Mouse (Mus musculus) neural tube, embryonic 14.5 days (tissue): Measurements from ENCODE around the gene Hgd. TPM values are rescaled to one million over a fixed set of nuclear protein-coding genes. Genes with fewer than 3 reads are reported as not detected.
"Not testable (repeated sequence)": the region's sequence is repeated elsewhere in the genome, so short reads cannot be mapped to it uniquely, and the experiment has no call there.

Experiments used
- ATAC-seq: fragments of 200-750 bp; cut with Nextera tagmentation; 2 replicates; pipeline ENCODE4 v1.8.0; 2017; ENCODE audit warnings: low read depth, mild to moderate bottlenecking, moderate TSS enrichment, moderate library complexity
- H3K27ac ChIP-seq: fragments of 300-500 bp; sonication (generic); 2 replicates; pipeline ENCODE4 v1.5.1; 2014; ENCODE audit warnings: low read depth, mild to moderate bottlenecking, control low read depth, low read length, moderate library complexity, mixed read lengths
- H3K27me3 ChIP-seq: fragments of 300-500 bp; sonication (generic); 2 replicates; pipeline ENCODE4 v1.6.1; 2014; ENCODE audit warnings: low read length; ENCODE audit not compliant: control insufficient read depth, insufficient read depth
- H3K36me3 ChIP-seq: fragments of 300-500 bp; sonication (generic); 2 replicates; pipeline ENCODE4 v1.6.1; 2014; ENCODE audit warnings: low read length, mixed read lengths; ENCODE audit not compliant: control insufficient read depth, insufficient read depth
- H3K4me1 ChIP-seq: fragments of 300-500 bp; sonication (generic); 2 replicates; pipeline ENCODE4 v1.6.1; 2014; ENCODE audit warnings: low read length; ENCODE audit not compliant: control insufficient read depth, insufficient read depth
- H3K4me2 ChIP-seq: fragments of 300-500 bp; sonication (generic); 2 replicates; pipeline ENCODE4 v1.6.1; 2014; ENCODE audit warnings: mild to moderate bottlenecking, low read depth, low read length, control low read depth
- H3K4me3 ChIP-seq: fragments of 300-500 bp; sonication (generic); 2 replicates; pipeline ENCODE4 v1.5.1; 2014; ENCODE audit warnings: low read depth, low read length, control low read depth, mixed read lengths
- H3K9ac ChIP-seq: fragments of 300-500 bp; sonication (generic); replicated peaks from 2 replicates; pipeline ENCODE4 v1.6.1; 2014; ENCODE audit warnings: low read depth, mild to moderate bottlenecking, control low read depth, low read length, mixed read lengths
- H3K9me3 ChIP-seq: fragments of 300-500 bp; sonication (generic); 2 replicates; pipeline ENCODE4 v1.6.1; 2016; ENCODE audit warnings: low read length; ENCODE audit not compliant: control insufficient read depth
- WGBS: fragments of 180-500 bp; shearing (Covaris S2); extraction: QIAGEN DNeasy Blood & Tissue Kit; methylation state at CpG from one replicate; pipeline ENCODE4 v1.1.7; 2014; 5-methylcytosine and 5-hydroxymethylcytosine counted together
- polyA plus RNA-seq: library from polyadenylated mRNA; unstranded; fragments of >200 nt; fragmentation: Nextera tagmentation; extraction: Ambion mirVana; gene quantifications from 2 replicates; pipeline ENCODE4 v1.2.1, GENCODE M21; 2014

The Hgd gene
- polyA plus RNA-seq, 1 experiment from 2014 or later, result not detected

- no peaks in the 10 kb centered on the region for H3K4me1 ChIP-seq
- peak overlapping the region; percentile 40; the same call in 1 of the 2 replicates for H3K27ac ChIP-seq
- H3K4me3 ChIP-seq, result no peak overlapping the region
- no peak overlapping the region for H3K9ac ChIP-seq
- no peaks in the 10 kb centered on the region for H3K27me3 ChIP-seq
- peak; percentile 63 for ATAC-seq
- H3K4me2 ChIP-seq, result no peak overlapping the region
- H3K9me3 ChIP-seq, result no peaks in the 10 kb centered on the region
- H3K36me3 ChIP-seq, result no peaks in the 10 kb centered on the region
- 55% methylated on average over 7 of the region's 7 CpGs for WGBS
Observed at GRCm38 (mm10) chr16:37629011-37629410, 49.1 kb downstream of the Hgd start.

GRCm38 (mm10) chr16:37634578-37634977 is 54.6 kb downstream of the Hgd start:
- Histone ChIP-seq H3K27me3 (no peaks in the 10 kb centered on the region), H3K27ac (no peak overlapping the region), H3K36me3 (no peaks in the 10 kb centered on the region), H3K9me3 (no peaks in the 10 kb centered on the region), H3K4me3 (no peak overlapping the region), H3K4me1 (no peaks in the 10 kb centered on the region), H3K9ac (no peak overlapping the region), H3K4me2 (no peak overlapping the region)
- 78% methylated on average over 9 of the region's 9 CpGs for WGBS
- no peak for ATAC-seq

- H3K4me3 ChIP-seq, result no peak overlapping the region
- no peak overlapping the region for H3K4me2 ChIP-seq
- no peaks in the 10 kb centered on the region for H3K27me3 ChIP-seq
- no peak overlapping the region for H3K27ac ChIP-seq
- no peaks in the 10 kb centered on the region for H3K9me3 ChIP-seq
- H3K36me3 ChIP-seq, result no peaks in the 10 kb centered on the region
- no peak overlapping the region for H3K9ac ChIP-seq
- 91% methylated on average over 1 of the region's 1 CpGs for WGBS
- no peaks in the 10 kb centered on the region for H3K4me1 ChIP-seq
- no peak for ATAC-seq
Observed at GRCm38 (mm10) chr16:37635095-37635494, 55.1 kb downstream of the Hgd start.

- ATAC-seq, result no peak
Observed at GRCm38 (mm10) chr16:37636107-37636506, 56.2 kb downstream of the Hgd start.

GRCm38 (mm10) chr16:37637802-37638201 is 57.8 kb downstream of the Hgd start:
- H3K27ac ChIP-seq, result no peak overlapping the region
- no peak overlapping the region for H3K9ac ChIP-seq
- no peaks in the 10 kb centered on the region for H3K27me3 ChIP-seq
- H3K9me3 ChIP-seq, result no peaks in the 10 kb centered on the region
- no peak overlapping the region for H3K4me2 ChIP-seq
- H3K4me1 ChIP-seq, result no peaks in the 10 kb centered on the region
- H3K36me3 ChIP-seq, result no peaks in the 10 kb centered on the region
- ATAC-seq, result no peak
- no peak overlapping the region for H3K4me3 ChIP-seq

More at GRCm38 (mm10) chr16:37636107-37636506, 56.2 kb downstream of the Hgd start:
- H3K4me1 ChIP-seq, result no peaks in the 10 kb centered on the region
- H3K4me3 ChIP-seq, result no peak overlapping the region
- no peaks in the 10 kb centered on the region for H3K27me3 ChIP-seq
- 64% methylated on average over 6 of the region's 6 CpGs for WGBS
- H3K36me3 ChIP-seq, result no peaks in the 10 kb centered on the region
- H3K27ac ChIP-seq, result no peak overlapping the region
- no peak overlapping the region for H3K4me2 ChIP-seq
- no peak overlapping the region for H3K9ac ChIP-seq
- H3K9me3 ChIP-seq, result no peaks in the 10 kb centered on the region

GRCm38 (mm10) chr16:37640522-37640921 is 60.6 kb downstream of the Hgd start:
- not testable (repeated sequence) for H3K4me2 ChIP-seq, H3K4me3 ChIP-seq, H3K4me1 ChIP-seq, H3K9me3 ChIP-seq, H3K36me3 ChIP-seq, H3K27ac ChIP-seq, ATAC-seq, H3K9ac ChIP-seq, H3K27me3 ChIP-seq

GRCm38 (mm10) chr16:37644486-37644885 is 64.5 kb downstream of the Hgd start:
- H3K27ac ChIP-seq, result no peak overlapping the region
- H3K9me3 ChIP-seq, result no peaks in the 10 kb centered on the region
- H3K9ac ChIP-seq, result no peak overlapping the region
- no peak overlapping the region for H3K4me3 ChIP-seq
- no peak overlapping the region for H3K4me2 ChIP-seq
- no peaks in the 10 kb centered on the region for H3K27me3 ChIP-seq
- ATAC-seq, result no peak
- peaks cover 22% of the 10 kb centered on the region for H3K36me3 ChIP-seq
- WGBS, result 94% methylated on average over 5 of the region's 5 CpGs
- no peaks in the 10 kb centered on the region for H3K4me1 ChIP-seq

- H3K9ac ChIP-seq, result no peak overlapping the region
- 96% methylated on average over 8 of the region's 8 CpGs for WGBS
- no peaks in the 10 kb centered on the region for H3K27me3 ChIP-seq
- no peaks in the 10 kb centered on the region for H3K4me1 ChIP-seq
- no peak overlapping the region for H3K27ac ChIP-seq
- peaks cover 22% of the 10 kb centered on the region for H3K36me3 ChIP-seq
- no peak for ATAC-seq
- no peak overlapping the region for H3K4me2 ChIP-seq
- H3K9me3 ChIP-seq, result no peaks in the 10 kb centered on the region
- H3K4me3 ChIP-seq, result no peak overlapping the region
Observed at GRCm38 (mm10) chr16:37645211-37645610, 65.3 kb downstream of the Hgd start.

- Histone ChIP-seq H3K4me3 (no peak overlapping the region), H3K9me3 (no peaks in the 10 kb centered on the region), H3K27me3 (no peaks in the 10 kb centered on the region), H3K36me3 (peaks cover 22% of the 10 kb centered on the region), H3K4me2 (no peak overlapping the region), H3K9ac (no peak overlapping the region), H3K27ac (no peak overlapping the region), H3K4me1 (no peaks in the 10 kb centered on the region)
- 95% methylated on average over 3 of the region's 3 CpGs for WGBS
- ATAC-seq, result no peak
Observed at GRCm38 (mm10) chr16:37645799-37646198, 65.8 kb downstream of the Hgd start.

- WGBS, result 94% methylated on average over 16 of the region's 16 CpGs
- H3K4me3 ChIP-seq, result no peak overlapping the region
- H3K4me1 ChIP-seq, result no peaks in the 10 kb centered on the region
- ATAC-seq, result no peak
- H3K9ac ChIP-seq, result no peak overlapping the region
- H3K36me3 ChIP-seq, result peaks cover 22% of the 10 kb centered on the region
- H3K27me3 ChIP-seq, result no peaks in the 10 kb centered on the region
- no peak overlapping the region for H3K4me2 ChIP-seq
- no peak overlapping the region for H3K27ac ChIP-seq
- H3K9me3 ChIP-seq, result no peaks in the 10 kb centered on the region
Observed at GRCm38 (mm10) chr16:37647067-37647466, 67.1 kb downstream of the Hgd start.
